Mouse (Mus musculus): Measurements from ENCODE around the gene Fam129b.

- TF ChIP-seq CTCF (IDR thresholded peaks at IDR 0.05; ENCODE audit: low read depth, low read length), result no peak
- no peak for TF ChIP-seq POLR2A (IDR thresholded peaks at IDR 0.05; ENCODE audit: extremely low read depth, insufficient read depth, low read length)
These were observed 15.4 kb downstream of the Fam129b start for GRCm38 (mm10) chr2:32891278-32891677.
